ENCODE assay signal across 12 mouse cellular contexts in genomic region chr19:53412149-53412848, GRCm38 (mm10). TPM values are rescaled to one million over a fixed set of nuclear protein-coding genes. Genes with fewer than 3 reads are reported as not detected.
DNase-seq lines count a peak whose midpoint lies in the region; ATAC-seq and TF ChIP-seq lines count a peak whose summit lies in the region.
"Had no signal": no experiment of that assay in that cellular context is flagged by ENCODE, and none has a peak within 500 bp of the region (broad histone marks: within the 10 kb centered on the region; RNA-seq: fewer than 3 reads in every experiment).

No protein-coding gene starts in this region.

- intact Hi-C loops in heart, postnatal 14 days (cut with DNase I) = no loop called here

- no peak for DNase-seq in heart, postnatal 14 days
- peak; percentile 33 for DNase-seq in midbrain, embryonic 10.5 days (ENCODE audit: low spot score)
- no peak for DNase-seq in midbrain, postnatal 0 days (ENCODE audit: low spot score)
- no peak for DNase-seq in urinary bladder, postnatal 14 days (ENCODE audit: low spot score)
- DNase-seq: cerebellum, adult 9-11 months had no signal

- peak overlapping the region; percentile 82 for H3K27ac ChIP-seq in heart, embryonic 13.5 days (replicated peaks)
- peak overlapping the region; percentile 74 for H3K27ac ChIP-seq in midbrain, embryonic 10.5 days (replicated peaks)
- H3K27ac ChIP-seq in midbrain, postnatal 0 days (ENCODE audit: low read depth, low read length) = no peak overlapping the region
- peak overlapping the region; percentile 86 for H3K27ac ChIP-seq in embryonic facial prominence, embryonic 13.5 days
- H3K27ac ChIP-seq in olfactory bulb, adult 2 months (ENCODE audit: insufficient read depth, low read depth, low read length) = peak overlapping the region; percentile 96

- TF ChIP-seq POLR2A in olfactory bulb, adult 2 months (IDR thresholded peaks at IDR 0.05; ENCODE audit: insufficient read depth, low read depth, low read length) = no peak

- H3K4me1 ChIP-seq in heart, embryonic 13.5 days = peaks cover 45% of the 10 kb centered on the region
- peaks cover 30% of the 10 kb centered on the region for H3K4me1 ChIP-seq in midbrain, embryonic 10.5 days
- H3K4me1 ChIP-seq in midbrain, postnatal 0 days (ENCODE audit: insufficient read depth, low read length) = no peaks in the 10 kb centered on the region; the same call in 1 of the 2 replicates
- peaks cover 19% of the 10 kb centered on the region for H3K4me1 ChIP-seq in embryonic facial prominence, embryonic 13.5 days
- peaks cover 39% of the 10 kb centered on the region for H3K4me1 ChIP-seq in olfactory bulb, adult 2 months (ENCODE audit: control insufficient read depth, insufficient read depth, low read length)

- H3K4me3 ChIP-seq in heart, embryonic 13.5 days = no peak overlapping the region
- H3K4me3 ChIP-seq in midbrain, embryonic 10.5 days = no peak overlapping the region
- H3K4me3 ChIP-seq in midbrain, postnatal 0 days (ENCODE audit: low read depth, low read length) = no peak overlapping the region
- H3K4me3 ChIP-seq in embryonic facial prominence, embryonic 13.5 days = no peak overlapping the region
- H3K4me3 ChIP-seq in olfactory bulb, adult 2 months (ENCODE audit: insufficient read depth, low read depth, low read length) = no peak overlapping the region

- no peak overlapping the region for H3K4me2 ChIP-seq in heart, embryonic 13.5 days
- no peak overlapping the region for H3K4me2 ChIP-seq in midbrain, postnatal 0 days (ENCODE audit: low read depth, low read length, poor library complexity, severe bottlenecking)
- no peak overlapping the region; the same call in 1 of the 2 replicates for H3K4me2 ChIP-seq in embryonic facial prominence, embryonic 13.5 days

- no peak for TF ChIP-seq CTCF in midbrain, postnatal 0 days (IDR thresholded peaks at IDR 0.05)
- no peak for TF ChIP-seq CTCF in olfactory bulb, adult 2 months (IDR thresholded peaks at IDR 0.05; ENCODE audit: insufficient read depth, low read depth, low read length)

- 10% methylated on average over 6 of the region's 6 CpGs for WGBS in heart, embryonic 13.5 days
- 8% methylated on average over 6 of the region's 6 CpGs for WGBS in midbrain, embryonic 10.5 days
- WGBS in midbrain, postnatal 0 days = 14% methylated on average over 6 of the region's 6 CpGs
- 5% methylated on average over 6 of the region's 6 CpGs for WGBS in embryonic facial prominence, embryonic 13.5 days
- 13% methylated on average over 6 of the region's 6 CpGs for WGBS in olfactory bulb, adult 2 months

- ATAC-seq in heart, embryonic 13.5 days (ENCODE audit: extremely low read depth, insufficient number of reproducible peaks, low FRiP score, low TSS enrichment) = no peak
- no peak for ATAC-seq in midbrain, postnatal 0 days (ENCODE audit: low FRiP score)
- ATAC-seq in embryonic facial prominence, embryonic 13.5 days (ENCODE audit: insufficient number of reproducible peaks, insufficient read depth, low FRiP score, low TSS enrichment, low read depth) = peak; percentile 52; the same call in 1 of the 2 replicates
- no peak for ATAC-seq in inflammation-experienced regulatory T-cells, adult 6 months

- H3K36me3 ChIP-seq in heart, embryonic 13.5 days = no peaks in the 10 kb centered on the region
- no peaks in the 10 kb centered on the region for H3K36me3 ChIP-seq in midbrain, embryonic 10.5 days
- no peaks in the 10 kb centered on the region for H3K36me3 ChIP-seq in midbrain, postnatal 0 days (ENCODE audit: insufficient read depth, low read length)
- H3K36me3 ChIP-seq in embryonic facial prominence, embryonic 13.5 days = no peaks in the 10 kb centered on the region

- H3K9me3 ChIP-seq in heart, embryonic 13.5 days = no peaks in the 10 kb centered on the region
- H3K9me3 ChIP-seq in midbrain, embryonic 10.5 days (replicated peaks) = no peaks in the 10 kb centered on the region
- no peaks in the 10 kb centered on the region for H3K9me3 ChIP-seq in midbrain, postnatal 0 days (ENCODE audit: low read length)
- H3K9me3 ChIP-seq in embryonic facial prominence, embryonic 13.5 days = no peaks in the 10 kb centered on the region

- peak overlapping the region; percentile 55; the same call in 1 of the 2 replicates for H3K9ac ChIP-seq in heart, embryonic 13.5 days
- H3K9ac ChIP-seq in midbrain, postnatal 0 days (replicated peaks; ENCODE audit: low read length, poor library complexity, severe bottlenecking) = no peak overlapping the region
- H3K9ac ChIP-seq in embryonic facial prominence, embryonic 13.5 days = no peak overlapping the region

- H3K27me3 ChIP-seq in heart, embryonic 13.5 days (replicated peaks) = no peaks in the 10 kb centered on the region
- H3K27me3 ChIP-seq in midbrain, embryonic 10.5 days (ENCODE audit: low read depth, poor library complexity, severe bottlenecking) = no peaks in the 10 kb centered on the region
- no peaks in the 10 kb centered on the region for H3K27me3 ChIP-seq in midbrain, postnatal 0 days (ENCODE audit: insufficient read depth, low read length)
- H3K27me3 ChIP-seq in embryonic facial prominence, embryonic 13.5 days = no peaks in the 10 kb centered on the region

RNA-seq across cellular contexts. Expression of gene Smndc1, which starts 21.9 kb away (rescaled TPM):
- polyA plus RNA-seq in heart, embryonic 13.5 days (2015; fragmentation: Nextera tagmentation; extraction: Ambion mirVana) = 27.8 and 28.8 TPM in 2 replicates
- total RNA-seq in heart, postnatal 14 days (2021) = 10 to 100 TPM; 29.7 to 31.6 TPM
- 44.4 and 45.0 TPM in 2 replicates for polyA plus RNA-seq in midbrain, embryonic 10.5 days (2016; fragmentation: Nextera tagmentation; extraction: Ambion mirVana)
- total RNA-seq in midbrain, postnatal 0 days (2014; rRNA removed) = 8.9 and 17.8 TPM in 2 replicates
- polyA plus RNA-seq in midbrain, postnatal 0 days (2015; fragmentation: Nextera tagmentation; extraction: Ambion mirVana) = 28.9 and 35.0 TPM in 2 replicates
- polyA plus RNA-seq in embryonic facial prominence, embryonic 13.5 days (2015; fragmentation: Nextera tagmentation; extraction: Ambion mirVana) = 44.9 and 45.0 TPM in 2 replicates
- not detected in 2 replicates for polyA plus RNA-seq in olfactory bulb, adult 2 months (2012; ENCODE audit: insufficient read depth, insufficient read length, low replicate concordance, missing spikeins)
- polyA plus RNA-seq in inflammation-experienced regulatory T-cells, adult 6 months (2017; shearing (Covaris generic)) = 10 to 100 TPM; 30.1 to 38.6 (median 34.9) TPM

RNA-seq across cellular contexts. Expression of gene Gm10197, which starts 40.7 kb away (rescaled TPM):
- not detected in 2 replicates for polyA plus RNA-seq in heart, embryonic 13.5 days (2015; fragmentation: Nextera tagmentation; extraction: Ambion mirVana)
- not detected for total RNA-seq in heart, postnatal 14 days (2021)
- polyA plus RNA-seq in midbrain, embryonic 10.5 days (2016; fragmentation: Nextera tagmentation; extraction: Ambion mirVana) = 2.1 and 4.3 TPM in 2 replicates
- not detected in 2 replicates for total RNA-seq in midbrain, postnatal 0 days (2014; rRNA removed)
- polyA plus RNA-seq in midbrain, postnatal 0 days (2015; fragmentation: Nextera tagmentation; extraction: Ambion mirVana) = not detected in 2 replicates
- polyA plus RNA-seq in embryonic facial prominence, embryonic 13.5 days (2015; fragmentation: Nextera tagmentation; extraction: Ambion mirVana) = not detected in 2 replicates
- not detected in 2 replicates for polyA plus RNA-seq in olfactory bulb, adult 2 months (2012; ENCODE audit: insufficient read depth, insufficient read length, low replicate concordance, missing spikeins)
- polyA plus RNA-seq in inflammation-experienced regulatory T-cells, adult 6 months (2017; shearing (Covaris generic)) = not detected
- total RNA-seq: hematopoietic stem cell, adult 5-6 weeks had no signal
- polyA plus RNA-seq: liver, embryonic 16.5 days; small intestine, adult 2 months had no signal

Comparison
In these comparisons a context has a peak if more than half of its experiments do, and no peak if none do; other contexts are left out.
1. RNA of gene Smndc1, which starts 21.9 kb away (polyA plus RNA-seq): 44.9 to 45.0 TPM in embryonic facial prominence, embryonic 13.5 days, 44.4 to 45.0 TPM in midbrain, embryonic 10.5 days, 28.9 to 35.0 TPM in midbrain, postnatal 0 days, 30.1 to 38.6 TPM in inflammation-experienced regulatory T-cells, adult 6 months and 27.8 to 28.8 TPM in heart, embryonic 13.5 days; not detected in olfactory bulb, adult 2 months; every median in the first group is over 10 times any median in the second.